Mouse (Mus musculus) lung, embryonic 16.5 days (tissue): ENCODE results near the gene Afg1l. TPM values are rescaled to one million over a fixed set of nuclear protein-coding genes. Genes with fewer than 3 reads are reported as not detected.

Source experiments
- ATAC-seq: fragments of 200-750 bp; cut with Nextera tagmentation; 2 replicates; pipeline ENCODE4 v1.8.0; 2017; ENCODE audit warnings: low read depth, mild to moderate bottlenecking, moderate library complexity
- H3K27ac ChIP-seq: fragments of 300-500 bp; sonication (generic); 2 replicates; pipeline ENCODE4 v1.5.1; 2014; ENCODE audit warnings: mild to moderate bottlenecking, control low read depth, low read length
- H3K27me3 ChIP-seq: fragments of 300-500 bp; sonication (generic); 2 replicates; pipeline ENCODE4 v1.6.1; 2014; ENCODE audit warnings: low read depth, low read length, mixed read lengths; ENCODE audit not compliant: control insufficient read depth, insufficient read depth
- H3K36me3 ChIP-seq: fragments of 300-500 bp; sonication (generic); 2 replicates; pipeline ENCODE4 v1.6.1; 2014; ENCODE audit warnings: low read length; ENCODE audit not compliant: control insufficient read depth, insufficient read depth
- H3K4me1 ChIP-seq: fragments of 300-500 bp; sonication (generic); replicated peaks from 2 replicates; pipeline ENCODE4 v1.6.1; 2014; ENCODE audit warnings: low read length, mixed read lengths; ENCODE audit not compliant: control insufficient read depth, insufficient read depth
- H3K4me2 ChIP-seq: fragments of 300-500 bp; sonication (generic); 2 replicates; pipeline ENCODE4 v1.6.1; 2014; ENCODE audit warnings: low read depth, low read length, control low read depth
- H3K4me3 ChIP-seq: fragments of 300-500 bp; sonication (generic); 2 replicates; pipeline ENCODE4 v1.5.1; 2014; ENCODE audit warnings: mild to moderate bottlenecking, low read length, control low read depth
- H3K9ac ChIP-seq: fragments of 300-500 bp; sonication (generic); 2 replicates; pipeline ENCODE4 v1.6.1; 2014; ENCODE audit warnings: low read length, control low read depth
- H3K9me3 ChIP-seq: fragments of 300-500 bp; sonication (generic); 2 replicates; pipeline ENCODE4 v1.6.1; 2016; ENCODE audit warnings: low read length; ENCODE audit not compliant: control insufficient read depth
- WGBS: fragments of 180-500 bp; shearing (Covaris S2); extraction: QIAGEN DNeasy Blood & Tissue Kit; methylation state at CpG from one replicate; pipeline ENCODE4 v1.1.7; 2014; 5-methylcytosine and 5-hydroxymethylcytosine counted together
- polyA plus RNA-seq: library from polyadenylated mRNA; unstranded; fragments of >200 nt; fragmentation: Nextera tagmentation; extraction: Ambion mirVana; gene quantifications from 2 replicates; pipeline ENCODE4 v1.2.1, GENCODE M21; 2015

The Afg1l gene
- polyA plus RNA-seq, 1 experiment from 2014 or later: 9.6 TPM

DNA sequence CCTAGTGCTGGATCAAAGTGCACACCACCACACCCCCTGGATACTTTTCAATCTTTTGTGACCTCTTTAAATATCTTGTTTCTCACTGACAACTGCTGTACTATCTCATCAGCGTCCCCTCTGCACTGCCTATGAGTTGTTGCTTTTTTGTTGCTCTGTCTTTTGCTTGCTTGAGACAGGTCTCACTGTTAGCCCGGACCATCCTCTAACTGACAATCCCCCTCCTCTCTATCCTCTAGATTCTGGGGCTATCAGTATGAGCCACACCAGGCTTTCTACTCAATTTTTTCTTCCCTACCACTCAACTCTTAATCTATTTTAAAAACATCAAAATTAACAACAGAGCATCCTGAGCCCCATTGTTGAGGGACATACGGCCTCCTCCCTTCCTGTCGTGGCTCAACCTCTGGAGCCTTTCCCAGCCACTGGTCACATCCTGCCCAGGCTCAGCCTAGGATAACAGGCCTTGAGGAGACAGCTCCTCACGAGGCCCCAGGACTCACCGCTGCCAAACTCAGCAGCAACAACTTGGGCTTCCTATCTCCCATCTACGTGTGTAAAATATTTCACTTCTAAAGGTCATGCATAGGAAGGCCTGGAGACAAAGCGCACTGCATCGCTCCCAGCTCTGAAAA, 20.7 kb downstream of the Afg1l start:
- peaks cover 3% of the 10 kb centered on the region; the same call in 1 of the 2 replicates for H3K36me3 ChIP-seq
- no peak overlapping the region for H3K4me2 ChIP-seq
- no peaks in the 10 kb centered on the region for H3K27me3 ChIP-seq
- no peak overlapping the region for H3K9ac ChIP-seq
- H3K9me3 ChIP-seq: no peaks in the 10 kb centered on the region
- H3K4me1 ChIP-seq: peaks cover 5% of the 10 kb centered on the region; the same call in 1 of the 2 replicates
- peak overlapping the region; percentile 83 for H3K27ac ChIP-seq
- WGBS: 53% methylated on average over 9 of the region's 9 CpGs
- no peak overlapping the region for H3K4me3 ChIP-seq
- ATAC-seq: peak; percentile 88

DNA sequence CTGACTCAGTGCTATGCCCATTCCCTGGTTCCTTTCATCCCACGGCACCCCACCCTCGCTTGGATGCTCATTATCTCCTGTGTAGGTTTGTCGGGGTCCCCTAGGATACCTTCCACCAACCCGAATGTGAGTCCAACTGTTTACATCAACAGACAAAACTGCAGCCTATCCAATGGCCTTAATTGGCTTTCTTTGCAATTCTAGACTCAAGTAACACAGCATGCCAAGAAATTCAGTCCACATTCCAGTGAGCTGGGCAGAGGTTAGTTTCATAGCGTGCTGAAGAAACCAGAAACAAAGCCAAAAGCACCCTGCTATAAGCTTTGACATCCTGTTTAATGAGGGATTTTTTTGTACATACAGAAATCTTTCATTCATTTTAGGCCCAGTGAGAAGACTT, 22.4 kb downstream of the Afg1l start:
- peaks cover 5% of the 10 kb centered on the region; the same call in 1 of the 2 replicates for H3K4me1 ChIP-seq
- peak overlapping the region; percentile 32; the same call in 1 of the 2 replicates for H3K27ac ChIP-seq
- 58% methylated on average over 5 of the region's 5 CpGs for WGBS
- no peak overlapping the region for H3K4me3 ChIP-seq
- H3K36me3 ChIP-seq: peaks cover 3% of the 10 kb centered on the region; the same call in 1 of the 2 replicates
- no peaks in the 10 kb centered on the region for H3K27me3 ChIP-seq
- ATAC-seq: no peak
- H3K9me3 ChIP-seq: no peaks in the 10 kb centered on the region
- H3K4me2 ChIP-seq: no peak overlapping the region
- no peak overlapping the region for H3K9ac ChIP-seq

DNA sequence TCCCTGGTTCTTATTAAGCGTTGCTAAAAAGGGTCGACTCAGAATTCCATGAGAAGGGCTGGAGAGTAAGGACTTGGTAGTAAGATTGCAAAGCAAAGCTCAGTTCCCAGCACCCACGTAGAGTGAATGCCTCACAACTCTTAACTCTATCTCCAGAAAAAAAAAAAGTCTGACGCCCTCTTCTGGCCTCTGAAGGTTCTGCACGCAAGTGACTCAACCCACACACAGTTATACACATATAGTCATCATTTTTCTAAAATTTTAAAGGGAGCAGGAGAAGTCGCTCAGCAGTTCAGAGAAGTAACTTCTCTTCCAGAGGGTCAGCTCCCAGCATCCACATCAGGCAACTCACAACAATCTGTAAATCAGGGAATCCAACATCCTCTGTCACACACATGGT, 23.7 kb downstream of the Afg1l start:
- ATAC-seq: no peak
- Histone ChIP-seq H3K4me1 (peaks cover 5% of the 10 kb centered on the region; the same call in 1 of the 2 replicates), H3K4me2 (no peak overlapping the region), H3K27ac (no peak overlapping the region), H3K36me3 (peaks cover 3% of the 10 kb centered on the region; the same call in 1 of the 2 replicates), H3K9ac (no peak overlapping the region), H3K27me3 (no peaks in the 10 kb centered on the region), H3K4me3 (no peak overlapping the region), H3K9me3 (no peaks in the 10 kb centered on the region)
- 69% methylated on average over 6 of the region's 6 CpGs for WGBS

DNA sequence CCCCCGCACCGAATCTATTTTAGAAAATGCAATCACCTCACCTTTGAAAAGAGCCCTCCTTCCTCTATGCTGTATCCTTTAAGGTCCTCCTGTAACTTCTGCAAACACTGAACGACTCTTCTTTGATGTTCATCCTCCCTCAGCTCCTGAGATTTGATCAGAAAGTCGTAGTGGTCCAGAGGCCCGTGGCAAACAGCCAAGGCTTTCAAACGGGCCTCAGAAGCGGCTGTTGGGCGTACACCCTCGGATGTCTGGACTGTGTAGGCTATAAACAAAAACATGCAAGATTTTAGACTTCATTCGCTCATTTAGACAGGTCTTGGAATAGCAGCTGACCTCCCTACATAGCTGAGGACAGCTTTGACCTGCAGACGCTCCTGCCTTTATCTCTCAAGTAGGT, 24.1 kb downstream of the Afg1l start:
- no peaks in the 10 kb centered on the region for H3K9me3 ChIP-seq
- H3K27ac ChIP-seq: no peak overlapping the region
- peaks cover 3% of the 10 kb centered on the region; the same call in 1 of the 2 replicates for H3K36me3 ChIP-seq
- H3K4me2 ChIP-seq: no peak overlapping the region
- no peaks in the 10 kb centered on the region for H3K27me3 ChIP-seq
- 42% methylated on average over 11 of the region's 11 CpGs for WGBS
- no peak for ATAC-seq
- H3K4me3 ChIP-seq: no peak overlapping the region
- peaks cover 5% of the 10 kb centered on the region; the same call in 1 of the 2 replicates for H3K4me1 ChIP-seq
- no peak overlapping the region for H3K9ac ChIP-seq

DNA sequence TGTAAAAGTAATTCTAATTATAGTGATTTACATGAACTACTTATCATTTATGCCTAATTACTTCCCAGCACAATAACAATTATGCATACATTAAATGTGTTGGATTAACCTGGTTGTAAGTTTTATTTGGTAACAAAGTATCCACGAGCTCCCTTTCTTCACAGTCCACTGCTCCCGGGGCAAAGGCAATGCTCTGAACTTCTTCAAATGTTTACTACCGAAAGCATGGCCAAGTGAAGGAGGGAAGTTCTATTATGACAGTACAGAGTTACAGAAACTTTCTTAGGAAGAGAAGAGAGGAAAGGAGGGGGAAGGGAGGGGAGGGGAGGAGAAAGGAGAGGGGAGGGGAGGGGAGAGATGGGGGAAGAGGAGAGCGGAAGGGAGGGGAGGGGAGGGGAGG, 28.7 kb downstream of the Afg1l start:
- no peak for ATAC-seq
- Histone ChIP-seq H3K4me3 (no peak overlapping the region), H3K36me3 (peaks cover 3% of the 10 kb centered on the region; the same call in 1 of the 2 replicates), H3K27ac (no peak overlapping the region), H3K4me1 (0 out of 2 replicates have a peak, but pooled peaks cover 2% of the 10 kb centered on the region), H3K4me2 (no peak overlapping the region), H3K9ac (no peak overlapping the region), H3K27me3 (no peaks in the 10 kb centered on the region), H3K9me3 (no peaks in the 10 kb centered on the region)
- WGBS: 55% methylated on average over 3 of the region's 4 CpGs

DNA sequence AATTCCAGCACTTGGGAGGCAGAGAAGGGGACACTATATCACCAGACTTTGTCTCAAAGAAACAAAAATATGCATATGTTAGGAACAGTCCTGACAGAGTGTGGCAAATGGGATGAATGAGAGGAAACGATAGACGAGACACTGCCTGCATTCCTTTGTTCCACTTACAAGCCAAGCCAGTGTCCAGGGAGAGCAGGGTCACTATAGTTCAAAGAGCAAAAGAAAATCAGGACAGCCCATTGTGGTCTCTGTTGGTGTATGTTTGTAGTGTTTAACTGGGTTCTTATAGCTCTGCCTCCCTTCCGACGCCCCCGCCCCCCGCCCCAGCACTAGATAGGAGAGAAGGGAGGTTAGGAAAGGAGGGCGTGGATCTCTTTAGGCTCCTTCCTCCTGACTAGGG, 30.0 kb downstream of the Afg1l start:
- Histone ChIP-seq H3K9ac (no peak overlapping the region), H3K27ac (no peak overlapping the region), H3K4me2 (no peak overlapping the region), H3K4me1 (no peaks in the 10 kb centered on the region), H3K27me3 (no peaks in the 10 kb centered on the region), H3K36me3 (peaks cover 2% of the 10 kb centered on the region; the same call in 1 of the 2 replicates), H3K9me3 (no peaks in the 10 kb centered on the region), H3K4me3 (no peak overlapping the region)
- 39% methylated on average over 7 of the region's 7 CpGs for WGBS
- ATAC-seq: no peak

DNA sequence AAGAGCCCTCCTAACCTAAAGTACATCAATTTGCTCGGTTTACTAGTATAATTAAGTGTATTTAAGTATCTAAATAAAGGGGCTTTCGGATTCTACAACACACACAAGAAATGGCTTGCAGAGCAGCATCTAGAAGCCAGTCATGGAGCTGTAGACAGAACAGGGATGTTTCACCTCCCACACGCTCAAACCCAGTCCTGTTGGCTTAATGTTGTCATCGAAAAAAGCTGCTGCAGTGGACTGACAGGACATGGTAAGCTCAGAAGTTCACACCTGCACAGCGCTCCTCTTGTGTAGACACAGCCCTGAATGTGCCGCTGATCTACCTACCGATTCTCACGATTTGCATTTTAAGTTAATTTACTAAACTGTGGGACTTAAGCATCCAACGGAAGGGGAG, 32.2 kb downstream of the Afg1l start:
- ATAC-seq: no peak
- Histone ChIP-seq H3K9me3 (no peaks in the 10 kb centered on the region), H3K36me3 (no peaks in the 10 kb centered on the region), H3K4me1 (no peaks in the 10 kb centered on the region), H3K27me3 (no peaks in the 10 kb centered on the region), H3K9ac (no peak overlapping the region), H3K4me2 (no peak overlapping the region), H3K27ac (no peak overlapping the region), H3K4me3 (no peak overlapping the region)
- 55% methylated on average over 9 of the region's 9 CpGs for WGBS

DNA sequence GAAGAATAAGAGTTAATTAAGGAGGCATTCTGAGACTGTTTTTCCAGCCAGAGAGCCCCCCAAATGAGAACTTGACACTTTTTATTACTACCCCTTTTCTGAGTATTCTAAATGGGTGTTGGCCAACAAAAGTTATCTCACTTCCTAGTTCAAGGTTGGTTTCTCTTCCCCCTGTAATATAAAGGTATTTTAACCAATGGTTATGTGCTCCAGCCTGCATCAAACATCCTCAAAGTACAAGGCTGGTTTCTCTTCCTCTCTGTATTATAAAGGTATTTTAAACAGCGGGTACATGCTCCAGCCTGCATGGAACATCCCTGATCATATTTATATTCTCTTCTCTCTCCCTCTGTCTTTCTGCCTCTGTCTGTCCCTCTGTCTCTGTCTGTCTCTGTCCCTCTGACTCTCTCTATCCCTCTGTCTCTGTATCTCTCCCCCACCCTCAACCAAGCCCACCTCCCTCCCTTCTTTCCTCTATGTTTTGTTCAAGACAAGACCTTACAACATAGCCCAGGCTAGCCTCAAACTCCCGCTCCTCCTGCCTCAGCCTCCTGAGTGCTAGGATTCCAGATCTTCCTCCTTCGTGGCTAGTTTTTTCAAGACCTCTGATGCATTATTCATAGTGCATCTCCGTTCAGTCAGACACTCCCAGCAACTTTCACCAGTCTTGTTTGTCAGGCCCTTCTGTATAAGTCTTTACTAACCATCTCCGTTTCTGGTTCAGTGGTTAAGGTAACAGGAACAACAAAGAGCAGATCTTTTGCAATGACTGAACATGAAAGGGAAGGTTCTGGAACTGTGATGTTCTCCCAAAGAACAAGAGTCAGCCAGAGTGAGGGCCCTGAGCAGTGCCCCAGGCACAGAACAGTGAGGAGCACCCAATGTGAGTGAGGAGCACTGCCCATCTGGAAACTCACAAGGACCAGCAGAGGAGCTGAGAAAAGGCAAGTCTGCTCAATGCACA, 41.2 kb downstream of the Afg1l start:
- Histone ChIP-seq H3K27me3 (no peaks in the 10 kb centered on the region), H3K9me3 (0 out of 2 replicates have a peak, but pooled peaks cover 3% of the 10 kb centered on the region), H3K4me3 (no peak overlapping the region), H3K4me1 (no peaks in the 10 kb centered on the region), H3K9ac (no peak overlapping the region), H3K27ac (no peak overlapping the region), H3K36me3 (0 out of 2 replicates have a peak, but pooled peaks cover 6% of the 10 kb centered on the region), H3K4me2 (no peak overlapping the region)
- no peak for ATAC-seq
- 86% methylated on average over 5 of the region's 5 CpGs for WGBS

DNA sequence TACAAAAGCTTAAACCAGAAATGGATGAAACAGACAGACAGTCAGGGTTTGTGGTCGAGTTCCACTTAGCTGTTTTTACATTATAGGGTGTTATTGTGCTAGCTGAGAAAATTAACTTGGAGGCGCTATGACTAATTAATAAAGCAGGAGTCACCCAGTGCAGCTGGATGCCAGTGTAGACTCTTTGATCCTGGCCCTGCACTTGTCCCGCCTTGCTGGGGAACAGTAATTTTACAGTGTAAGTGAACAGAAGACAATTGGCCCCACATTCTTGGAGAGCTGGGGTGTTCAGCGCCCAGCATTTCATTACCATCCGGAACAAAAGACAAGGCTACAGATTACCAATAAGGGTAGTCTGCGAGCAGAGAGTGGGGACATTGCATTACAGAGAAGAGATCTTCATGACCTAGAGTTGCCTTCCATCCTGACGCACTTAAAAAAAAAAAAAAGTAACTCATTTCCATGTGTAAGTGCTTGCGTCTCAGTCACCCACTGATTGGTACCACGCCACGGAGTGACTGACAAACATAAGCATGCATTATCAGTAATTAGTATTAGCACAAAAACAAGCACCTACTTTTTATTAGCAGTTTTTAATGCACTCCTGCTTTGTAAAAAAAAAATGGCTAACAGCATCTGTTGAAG, 60.7 kb downstream of the Afg1l start:
- H3K27me3 ChIP-seq: no peaks in the 10 kb centered on the region
- no peaks in the 10 kb centered on the region for H3K36me3 ChIP-seq
- no peak overlapping the region for H3K27ac ChIP-seq
- no peak overlapping the region for H3K9ac ChIP-seq
- no peaks in the 10 kb centered on the region for H3K4me1 ChIP-seq
- H3K4me3 ChIP-seq: no peak overlapping the region
- H3K9me3 ChIP-seq: no peaks in the 10 kb centered on the region
- ATAC-seq: no peak
- 74% methylated on average over 10 of the region's 10 CpGs for WGBS
- no peak overlapping the region for H3K4me2 ChIP-seq
